In the genomic region with DNA sequence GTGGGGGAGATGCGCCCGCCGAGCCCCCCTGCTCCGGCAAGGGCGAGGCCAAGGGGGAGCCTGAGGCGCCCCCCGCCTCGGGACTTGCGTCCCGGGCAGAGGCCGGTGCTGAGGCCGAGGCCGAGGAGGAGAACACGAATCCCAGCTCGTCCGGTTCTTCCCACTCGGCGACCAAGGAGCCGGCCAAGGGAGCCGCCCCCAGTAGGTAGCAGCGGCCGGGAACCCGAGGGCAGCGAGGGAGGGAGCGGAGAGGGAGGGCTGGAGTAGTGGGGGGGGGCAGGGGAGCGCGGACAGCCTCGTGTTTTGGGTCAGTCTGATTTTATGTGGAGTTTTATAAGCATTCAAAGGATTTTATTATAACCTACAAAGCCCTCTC, we compare ENCODE assay signal across 21 mouse cellular contexts. TPM values are rescaled to one million over a fixed set of nuclear protein-coding genes. Genes with fewer than 3 reads are reported as not detected.
DNase-seq lines count a peak whose midpoint lies in the region; ATAC-seq and TF ChIP-seq lines count a peak whose summit lies in the region.
"Had no signal": no experiment of that assay in that cellular context is flagged by ENCODE, and none has a peak within 500 bp of the region (broad histone marks: within the 10 kb centered on the region; RNA-seq: fewer than 3 reads in every experiment).

No protein-coding gene starts in this region.

- DNase-seq in gastrocnemius, postnatal 10 days: peak; percentile 67
- no peak for DNase-seq in gastrocnemius, postnatal 36 days
- peak; percentile 53 for DNase-seq in kidney, postnatal 0 days (ENCODE audit: low spot score)
- no peak for DNase-seq in kidney, adult 11 months
- peak; percentile 71 for DNase-seq in limb, embryonic 11.5 days (ENCODE audit: low spot score)
- no peak for DNase-seq in adrenal gland, adult (ENCODE audit: inconsistent age in 2 of 2, low spot score in 1 of 2)
- no peak for DNase-seq in left cerebral cortex, adult 8-10 months (ENCODE audit: low spot score in 2 of 2)
- DNase-seq: adrenal gland, postnatal 14 days; cerebellum, adult 8-10 months; forebrain, postnatal 0 days; lung, postnatal 14 days; right cerebral cortex, postnatal 25 days had no signal

- H3K36me3 ChIP-seq in kidney, postnatal 0 days (ENCODE audit: insufficient read depth, low read length): no peaks in the 10 kb centered on the region
- no peaks in the 10 kb centered on the region for H3K36me3 ChIP-seq in limb, embryonic 11.5 days (ENCODE audit: control insufficient read depth, insufficient read depth, low read length)
- H3K36me3 ChIP-seq in neural tube, embryonic 15.5 days: no peaks in the 10 kb centered on the region
- H3K36me3 ChIP-seq: heart, embryonic 13.5 days had no signal

- peaks cover 14% of the 10 kb centered on the region for H3K4me1 ChIP-seq in kidney, postnatal 0 days (replicated peaks; ENCODE audit: insufficient read depth, low read length)
- H3K4me1 ChIP-seq in limb, embryonic 11.5 days (ENCODE audit: control insufficient read depth, insufficient read depth, low read length): peaks cover 18% of the 10 kb centered on the region
- peaks cover 10% of the 10 kb centered on the region for H3K4me1 ChIP-seq in neural tube, embryonic 15.5 days

- peak overlapping the region; percentile 82 for H3K27ac ChIP-seq in kidney, postnatal 0 days
- peak overlapping the region; percentile 63 for H3K27ac ChIP-seq in limb, embryonic 11.5 days (replicated peaks; ENCODE audit: low read depth, low read length)
- H3K27ac ChIP-seq in neural tube, embryonic 15.5 days (replicated peaks): peak overlapping the region; percentile 77
- H3K27ac ChIP-seq: heart, embryonic 13.5 days; liver, embryonic 14.5 days had no signal

- peak overlapping the region; percentile 85 for H3K4me2 ChIP-seq in kidney, postnatal 0 days (ENCODE audit: low read length)
- peak overlapping the region; percentile 68 for H3K4me2 ChIP-seq in limb, embryonic 11.5 days (ENCODE audit: low read depth, severe bottlenecking)
- H3K4me2 ChIP-seq in neural tube, embryonic 15.5 days: peak overlapping the region; percentile 51
- H3K4me2 ChIP-seq: heart, embryonic 13.5 days had no signal

- 0% methylated on average over 28 of the region's 28 CpGs for WGBS in kidney, postnatal 0 days
- WGBS in limb, embryonic 11.5 days: under 1% methylated on average over 28 of the region's 28 CpGs
- WGBS in neural tube, embryonic 15.5 days: under 1% methylated on average over 28 of the region's 28 CpGs

- ATAC-seq in kidney, postnatal 0 days (replicated peaks; ENCODE audit: low FRiP score, low read depth): peak; percentile 37; the same call in 1 of the 2 replicates
- no peak for ATAC-seq in limb, embryonic 11.5 days (ENCODE audit: insufficient number of reproducible peaks, low FRiP score, low TSS enrichment, low read depth)
- ATAC-seq in neural tube, embryonic 15.5 days (ENCODE audit: low FRiP score): no peak
- ATAC-seq: forebrain, postnatal 0 days; inflammation-experienced regulatory T-cells, adult 6 months had no signal

- peak overlapping the region; percentile 59 for H3K4me3 ChIP-seq in kidney, postnatal 0 days (replicated peaks; ENCODE audit: low read depth, low read length)
- peak overlapping the region; percentile 45 for H3K4me3 ChIP-seq in limb, embryonic 11.5 days (ENCODE audit: low read depth, low read length)
- H3K4me3 ChIP-seq in neural tube, embryonic 15.5 days (replicated peaks): peak overlapping the region; percentile 43
- H3K4me3 ChIP-seq: heart, embryonic 13.5 days had no signal

- H3K9me3 ChIP-seq in kidney, postnatal 0 days (replicated peaks; ENCODE audit: low read length): no peaks in the 10 kb centered on the region
- no peaks in the 10 kb centered on the region for H3K9me3 ChIP-seq in limb, embryonic 11.5 days (ENCODE audit: control insufficient read depth, low read length)
- H3K9me3 ChIP-seq in neural tube, embryonic 15.5 days (replicated peaks): no peaks in the 10 kb centered on the region
- H3K9me3 ChIP-seq: heart, embryonic 13.5 days had no signal

- intact Hi-C loops in gastrocnemius, postnatal 36 days (cut with DNase I): no loop called here

- H3K27me3 ChIP-seq in kidney, postnatal 0 days (ENCODE audit: insufficient read depth, low read length): peaks cover 28% of the 10 kb centered on the region
- peaks cover 51% of the 10 kb centered on the region for H3K27me3 ChIP-seq in limb, embryonic 11.5 days (ENCODE audit: control insufficient read depth, insufficient read depth, low read length)
- peaks cover 69% of the 10 kb centered on the region for H3K27me3 ChIP-seq in neural tube, embryonic 15.5 days (replicated peaks)

- peak overlapping the region; percentile 72 for H3K9ac ChIP-seq in kidney, postnatal 0 days (ENCODE audit: low read depth, low read length)
- peak overlapping the region; percentile 94 for H3K9ac ChIP-seq in limb, embryonic 11.5 days (ENCODE audit: low read length)
- H3K9ac ChIP-seq in neural tube, embryonic 15.5 days (replicated peaks): peak overlapping the region; percentile 59
- H3K9ac ChIP-seq: forebrain, postnatal 0 days; heart, embryonic 13.5 days; liver, embryonic 14.5 days had no signal

- no peak for TF ChIP-seq CTCF in kidney, postnatal 0 days (IDR thresholded peaks at IDR 0.05; ENCODE audit: low read depth)

RNA-seq across cellular contexts. Expression of a gene that starts 0.8 kb away (rescaled TPM):
- 1 to 10 TPM; 8.4 to 9.6 TPM for total RNA-seq in gastrocnemius, postnatal 10 days (2021)
- 1 to 10 TPM; 5.6 to 8.1 TPM for total RNA-seq in gastrocnemius, postnatal 36 days (2021)
- polyA plus RNA-seq in kidney, postnatal 0 days (2015; fragmentation: Nextera tagmentation; extraction: Ambion mirVana): 1.5 and 1.8 TPM in 2 replicates
- polyA plus RNA-seq in limb, embryonic 11.5 days (2014; fragmentation: Nextera tagmentation; extraction: Ambion mirVana): 5.5 and 5.9 TPM in 2 replicates
- polyA plus RNA-seq in neural tube, embryonic 15.5 days (2015; fragmentation: Nextera tagmentation; extraction: Ambion mirVana): 2.1 and 5.6 TPM in 2 replicates
- not detected for total RNA-seq in left cerebral cortex, adult 8-10 months (2022)
- total RNA-seq: adrenal gland, postnatal 14 days; forebrain, postnatal 0 days; hematopoietic stem cell, adult 5-6 weeks; layer of hippocampus, adult 8-10 months; megakaryocyte-erythroid progenitor cell, adult 5-6 weeks; MEL had no signal
- polyA plus RNA-seq: forebrain, postnatal 0 days; heart, embryonic 13.5 days; inflammation-experienced regulatory T-cells, adult 6 months; liver, embryonic 14.5 days had no signal

RNA-seq across cellular contexts. Expression of a gene that starts 11.6 kb away (rescaled TPM):
- 10 to 100 TPM; 50.7 to 51.2 TPM for total RNA-seq in gastrocnemius, postnatal 10 days (2021)
- total RNA-seq in gastrocnemius, postnatal 36 days (2021): 10 to 100 TPM; 70.5 to 75.2 TPM
- 30.6 and 34.1 TPM in 2 replicates for polyA plus RNA-seq in kidney, postnatal 0 days (2015; fragmentation: Nextera tagmentation; extraction: Ambion mirVana)
- polyA plus RNA-seq in limb, embryonic 11.5 days (2014; fragmentation: Nextera tagmentation; extraction: Ambion mirVana): 43.9 and 56.2 TPM in 2 replicates
- 51.3 and 71.0 TPM in 2 replicates for polyA plus RNA-seq in neural tube, embryonic 15.5 days (2015; fragmentation: Nextera tagmentation; extraction: Ambion mirVana)
- total RNA-seq in left cerebral cortex, adult 8-10 months (2022): not detected
- total RNA-seq: forebrain, postnatal 0 days; hematopoietic stem cell, adult 5-6 weeks; layer of hippocampus, adult 8-10 months; megakaryocyte-erythroid progenitor cell, adult 5-6 weeks had no signal
- polyA plus RNA-seq: forebrain, postnatal 0 days; heart, embryonic 13.5 days; inflammation-experienced regulatory T-cells, adult 6 months; liver, embryonic 14.5 days had no signal

RNA-seq across cellular contexts. Expression of a gene that starts 12.2 kb away (rescaled TPM):
- total RNA-seq in gastrocnemius, postnatal 10 days (2021): 1 to 10 TPM; 2.1 to 3.6 TPM
- 1 to 10 TPM; 1.9 to 2.3 TPM for total RNA-seq in gastrocnemius, postnatal 36 days (2021)
- 2.7 and 3.9 TPM in 2 replicates for polyA plus RNA-seq in kidney, postnatal 0 days (2015; fragmentation: Nextera tagmentation; extraction: Ambion mirVana)
- polyA plus RNA-seq in limb, embryonic 11.5 days (2014; fragmentation: Nextera tagmentation; extraction: Ambion mirVana): 8.3 and 9.1 TPM in 2 replicates
- 14.6 and 20.7 TPM in 2 replicates for polyA plus RNA-seq in neural tube, embryonic 15.5 days (2015; fragmentation: Nextera tagmentation; extraction: Ambion mirVana)
- not detected for total RNA-seq in left cerebral cortex, adult 8-10 months (2022)
- total RNA-seq: forebrain, postnatal 0 days; hematopoietic stem cell, adult 5-6 weeks; layer of hippocampus, adult 8-10 months; megakaryocyte-erythroid progenitor cell, adult 5-6 weeks had no signal
- polyA plus RNA-seq: forebrain, postnatal 0 days; inflammation-experienced regulatory T-cells, adult 6 months had no signal

RNA-seq across cellular contexts. Expression of a gene that starts 18.4 kb away (rescaled TPM):
- not detected for total RNA-seq in gastrocnemius, postnatal 10 days (2021)
- total RNA-seq in gastrocnemius, postnatal 36 days (2021): not detected
- not detected in 2 replicates for polyA plus RNA-seq in kidney, postnatal 0 days (2015; fragmentation: Nextera tagmentation; extraction: Ambion mirVana)
- 0.96 and 1.2 TPM in 2 replicates for polyA plus RNA-seq in limb, embryonic 11.5 days (2014; fragmentation: Nextera tagmentation; extraction: Ambion mirVana)
- 12.7 and 19.7 TPM in 2 replicates for polyA plus RNA-seq in neural tube, embryonic 15.5 days (2015; fragmentation: Nextera tagmentation; extraction: Ambion mirVana)
- not detected for total RNA-seq in left cerebral cortex, adult 8-10 months (2022)
- total RNA-seq: adrenal gland, postnatal 14 days; forebrain, postnatal 0 days; hematopoietic stem cell, adult 5-6 weeks; layer of hippocampus, adult 8-10 months; megakaryocyte-erythroid progenitor cell, adult 5-6 weeks; MEL had no signal
- polyA plus RNA-seq: forebrain, postnatal 0 days; gonadal fat pad, adult 2 months; heart, embryonic 13.5 days; inflammation-experienced regulatory T-cells, adult 6 months; liver, embryonic 14.5 days had no signal

RNA-seq across cellular contexts. Expression of a gene that starts 21.2 kb away (rescaled TPM):
- 1 to 10 TPM; 6.5 to 8.2 TPM for total RNA-seq in gastrocnemius, postnatal 10 days (2021)
- total RNA-seq in gastrocnemius, postnatal 36 days (2021): 1 to 10 TPM; 5.0 to 5.5 TPM
- polyA plus RNA-seq in kidney, postnatal 0 days (2015; fragmentation: Nextera tagmentation; extraction: Ambion mirVana): 11.0 and 12.4 TPM in 2 replicates
- 4.4 and 6.1 TPM in 2 replicates for polyA plus RNA-seq in limb, embryonic 11.5 days (2014; fragmentation: Nextera tagmentation; extraction: Ambion mirVana)
- 19.7 and 30.9 TPM in 2 replicates for polyA plus RNA-seq in neural tube, embryonic 15.5 days (2015; fragmentation: Nextera tagmentation; extraction: Ambion mirVana)
- not detected for total RNA-seq in left cerebral cortex, adult 8-10 months (2022)
- total RNA-seq: forebrain, postnatal 0 days; hematopoietic stem cell, adult 5-6 weeks; layer of hippocampus, adult 8-10 months; megakaryocyte-erythroid progenitor cell, adult 5-6 weeks had no signal
- polyA plus RNA-seq: forebrain, postnatal 0 days; heart, embryonic 13.5 days; inflammation-experienced regulatory T-cells, adult 6 months had no signal

Comparison
In these comparisons a context has a peak if more than half of its experiments do, and no peak if none do; other contexts are left out.
1. DNase-seq: peak in gastrocnemius, postnatal 10 days (single experiment), kidney, postnatal 0 days (single experiment) and limb, embryonic 11.5 days (single experiment); none in gastrocnemius, postnatal 36 days (0 of 2), kidney, adult 11 months (single experiment), adrenal gland, adult (0 of 2) and left cerebral cortex, adult 8-10 months (0 of 2).
2. RNA of a gene that starts 0.8 kb away (total RNA-seq): 8.4 to 9.6 TPM in gastrocnemius, postnatal 10 days and 5.6 to 8.1 TPM in gastrocnemius, postnatal 36 days; not detected in left cerebral cortex, adult 8-10 months; every median in the first group is over 4 times any median in the second.
3. RNA of a gene that starts 11.6 kb away (total RNA-seq): 70.5 to 75.2 TPM in gastrocnemius, postnatal 36 days and 50.7 to 51.2 TPM in gastrocnemius, postnatal 10 days; not detected in left cerebral cortex, adult 8-10 months; every median in the first group is over 10 times any median in the second.
4. Peak in every context shown above with its lines, with median percentiles within 50 percentile points of each other: H3K27ac ChIP-seq, H3K4me2 ChIP-seq, H3K4me3 ChIP-seq and H3K9ac ChIP-seq.